Mouse (Mus musculus) heart, embryonic 12.5 days (tissue): ENCODE results near the gene Aktip. TPM values are rescaled to one million over a fixed set of nuclear protein-coding genes. Genes with fewer than 3 reads are reported as not detected.

ENCODE experiments used
- ATAC-seq: fragments of 200-750 bp; cut with Nextera tagmentation; 2 replicates; pipeline ENCODE4 v1.8.0; 2017; ENCODE audit warnings: moderate TSS enrichment, moderate library complexity; ENCODE audit not compliant: insufficient number of reproducible peaks, low FRiP score
- H3K27ac ChIP-seq: fragments of 300-500 bp; sonication (generic); 2 replicates; pipeline ENCODE4 v1.5.1; 2016; ENCODE audit warnings: mild to moderate bottlenecking, moderate library complexity; ENCODE audit not compliant: poor library complexity, severe bottlenecking
- H3K27me3 ChIP-seq: fragments of 300-500 bp; sonication (generic); replicated peaks from 2 replicates; pipeline ENCODE4 v1.6.1; 2016; ENCODE audit warnings: mild to moderate bottlenecking, moderate library complexity
- H3K36me3 ChIP-seq: fragments of 300-500 bp; sonication (generic); 2 replicates; pipeline ENCODE4 v1.6.1; 2016; ENCODE audit warnings: mild to moderate bottlenecking, moderate library complexity
- H3K4me1 ChIP-seq: fragments of 300-500 bp; sonication (generic); replicated peaks from 2 replicates; pipeline ENCODE4 v1.6.1; 2016; ENCODE audit warnings: mild to moderate bottlenecking
- H3K4me2 ChIP-seq: fragments of 300-500 bp; sonication (generic); 2 replicates; pipeline ENCODE4 v1.6.1; 2016; ENCODE audit warnings: mild to moderate bottlenecking, moderate library complexity
- H3K4me3 ChIP-seq: fragments of 300-500 bp; sonication (generic); 2 replicates; pipeline ENCODE4 v1.5.1; 2016; ENCODE audit warnings: mild to moderate bottlenecking
- H3K9ac ChIP-seq: fragments of 300-500 bp; sonication (generic); 2 replicates; pipeline ENCODE4 v1.6.1; 2016; ENCODE audit warnings: mild to moderate bottlenecking, moderate library complexity
- H3K9me3 ChIP-seq: fragments of 300-500 bp; sonication (generic); replicated peaks from 2 replicates; pipeline ENCODE4 v1.6.1; 2016; ENCODE audit warnings: mild to moderate bottlenecking, moderate library complexity
- WGBS: fragments of 180-500 bp; shearing (Covaris S2); methylation state at CpG from one replicate; pipeline ENCODE4 v1.1.7; 2016; 5-methylcytosine and 5-hydroxymethylcytosine counted together
- polyA plus RNA-seq: library from polyadenylated mRNA; unstranded; fragments of >200 nt; fragmentation: Nextera tagmentation; extraction: Ambion mirVana; gene quantifications from 2 replicates; pipeline ENCODE4 v1.2.1, GENCODE M21; 2016

The Aktip gene
- polyA plus RNA-seq, 1 experiment from 2014 or later: 42.0 TPM

GRCm38 (mm10) chr8:91132731-91133130, 67.0 kb downstream of the Aktip start:
- Histone ChIP-seq H3K9me3 (no peaks in the 10 kb centered on the region), H3K4me3 (peak overlapping the region; percentile 94; the same call in 1 of the 2 replicates), H3K4me1 (peaks cover 9% of the 10 kb centered on the region), H3K4me2 (peak overlapping the region; percentile 84), H3K9ac (peak overlapping the region; percentile 82; the same call in 1 of the 2 replicates), H3K36me3 (peaks cover 24% of the 10 kb centered on the region), H3K27ac (no peak overlapping the region), H3K27me3 (no peaks in the 10 kb centered on the region)
- no peak for ATAC-seq
- WGBS: 75% methylated on average over 4 of the region's 4 CpGs

- Histone ChIP-seq H3K4me3 (no peak overlapping the region), H3K36me3 (peaks cover 76% of the 10 kb centered on the region), H3K27me3 (no peaks in the 10 kb centered on the region), H3K4me1 (no peaks in the 10 kb centered on the region), H3K27ac (no peak overlapping the region), H3K4me2 (no peak overlapping the region), H3K9ac (no peak overlapping the region), H3K9me3 (no peaks in the 10 kb centered on the region)
- no peak for ATAC-seq
- WGBS: 88% methylated on average over 8 of the region's 8 CpGs
Observed at GRCm38 (mm10) chr8:91126786-91127185, 73.0 kb downstream of the Aktip start.

- H3K9me3 ChIP-seq: no peaks in the 10 kb centered on the region
- no peak overlapping the region for H3K9ac ChIP-seq
- ATAC-seq: no peak
- no peak overlapping the region for H3K4me2 ChIP-seq
- peaks cover 90% of the 10 kb centered on the region for H3K36me3 ChIP-seq
- no peaks in the 10 kb centered on the region for H3K27me3 ChIP-seq
- H3K4me1 ChIP-seq: no peaks in the 10 kb centered on the region
- WGBS: 90% methylated on average over 5 of the region's 5 CpGs
- H3K4me3 ChIP-seq: no peak overlapping the region
- H3K27ac ChIP-seq: no peak overlapping the region
Observed at GRCm38 (mm10) chr8:91124315-91124714, 75.5 kb downstream of the Aktip start.

- Histone ChIP-seq H3K27me3 (no peaks in the 10 kb centered on the region), H3K9ac (no peak overlapping the region), H3K36me3 (peaks cover 70% of the 10 kb centered on the region), H3K4me1 (0 out of 2 replicates have a peak, but pooled peaks cover 3% of the 10 kb centered on the region), H3K9me3 (no peaks in the 10 kb centered on the region), H3K4me2 (no peak overlapping the region), H3K4me3 (no peak overlapping the region), H3K27ac (no peak overlapping the region)
- WGBS: 72% methylated on average over 3 of the region's 3 CpGs
- no peak for ATAC-seq
Observed at GRCm38 (mm10) chr8:91118131-91118530, 81.6 kb downstream of the Aktip start.

GRCm38 (mm10) chr8:91117537-91117936, 82.2 kb downstream of the Aktip start:
- Histone ChIP-seq H3K4me1 (0 out of 2 replicates have a peak, but pooled peaks cover 3% of the 10 kb centered on the region), H3K9ac (no peak overlapping the region), H3K4me3 (no peak overlapping the region), H3K4me2 (no peak overlapping the region), H3K9me3 (no peaks in the 10 kb centered on the region), H3K36me3 (peaks cover 69% of the 10 kb centered on the region), H3K27ac (no peak overlapping the region), H3K27me3 (no peaks in the 10 kb centered on the region)
- no peak for ATAC-seq
- 85% methylated on average over 4 of the region's 4 CpGs for WGBS

- WGBS: 83% methylated on average over 11 of the region's 11 CpGs
- Histone ChIP-seq H3K9ac (no peak overlapping the region), H3K4me3 (no peak overlapping the region), H3K36me3 (peaks cover 54% of the 10 kb centered on the region), H3K27me3 (no peaks in the 10 kb centered on the region), H3K4me1 (0 out of 2 replicates have a peak, but pooled peaks cover 3% of the 10 kb centered on the region), H3K27ac (no peak overlapping the region), H3K4me2 (no peak overlapping the region), H3K9me3 (no peaks in the 10 kb centered on the region)
- no peak for ATAC-seq
Observed at GRCm38 (mm10) chr8:91114910-91115309, 84.9 kb downstream of the Aktip start.

GRCm38 (mm10) chr8:91114428-91114827, 85.3 kb downstream of the Aktip start:
- ATAC-seq: peak; percentile 18; the same call in 1 of the 2 replicates
- no peak overlapping the region for H3K4me2 ChIP-seq
- 88% methylated on average over 5 of the region's 5 CpGs for WGBS
- peaks cover 51% of the 10 kb centered on the region for H3K36me3 ChIP-seq
- H3K9ac ChIP-seq: no peak overlapping the region
- no peak overlapping the region for H3K4me3 ChIP-seq
- H3K4me1 ChIP-seq: 0 out of 2 replicates have a peak, but pooled peaks cover 3% of the 10 kb centered on the region
- H3K9me3 ChIP-seq: no peaks in the 10 kb centered on the region
- H3K27ac ChIP-seq: no peak overlapping the region
- H3K27me3 ChIP-seq: no peaks in the 10 kb centered on the region

GRCm38 (mm10) chr8:91111868-91112477, 87.8 kb downstream of the Aktip start:
- Histone ChIP-seq H3K27me3 (no peaks in the 10 kb centered on the region), H3K4me3 (no peak overlapping the region), H3K4me1 (no peaks in the 10 kb centered on the region), H3K9me3 (no peaks in the 10 kb centered on the region), H3K9ac (no peak overlapping the region), H3K4me2 (no peak overlapping the region), H3K27ac (no peak overlapping the region), H3K36me3 (peaks cover 47% of the 10 kb centered on the region)
- WGBS: 77% methylated on average over 5 of the region's 5 CpGs
- ATAC-seq: no peak

- ATAC-seq: no peak
- H3K27ac ChIP-seq: no peak overlapping the region
- H3K36me3 ChIP-seq: peaks cover 37% of the 10 kb centered on the region
- H3K27me3 ChIP-seq: no peaks in the 10 kb centered on the region
- H3K4me3 ChIP-seq: no peak overlapping the region
- no peak overlapping the region for H3K4me2 ChIP-seq
- no peaks in the 10 kb centered on the region for H3K4me1 ChIP-seq
- H3K9me3 ChIP-seq: no peaks in the 10 kb centered on the region
- 85% methylated on average over 12 of the region's 12 CpGs for WGBS
- H3K9ac ChIP-seq: no peak overlapping the region
Observed at GRCm38 (mm10) chr8:91106271-91106670, 93.5 kb downstream of the Aktip start.

GRCm38 (mm10) chr8:91098106-91098505, 101.7 kb downstream of the Aktip start:
- Histone ChIP-seq H3K4me1 (peaks cover 4% of the 10 kb centered on the region), H3K4me3 (no peak overlapping the region), H3K4me2 (no peak overlapping the region), H3K9ac (no peak overlapping the region), H3K36me3 (peaks cover 48% of the 10 kb centered on the region), H3K9me3 (no peaks in the 10 kb centered on the region), H3K27ac (no peak overlapping the region), H3K27me3 (no peaks in the 10 kb centered on the region)
- 58% methylated on average over 6 of the region's 6 CpGs for WGBS
- ATAC-seq: no peak

GRCm38 (mm10) chr8:91094135-91094534, 105.6 kb downstream of the Aktip start:
- Histone ChIP-seq H3K27me3 (no peaks in the 10 kb centered on the region), H3K9ac (no peak overlapping the region), H3K9me3 (no peaks in the 10 kb centered on the region), H3K4me1 (peaks cover 4% of the 10 kb centered on the region), H3K4me3 (no peak overlapping the region), H3K4me2 (no peak overlapping the region), H3K36me3 (peaks cover 53% of the 10 kb centered on the region), H3K27ac (no peak overlapping the region)
- ATAC-seq: no peak
- WGBS: 84% methylated on average over 5 of the region's 5 CpGs

- Histone ChIP-seq H3K9me3 (no peaks in the 10 kb centered on the region), H3K4me1 (no peaks in the 10 kb centered on the region), H3K27ac (no peak overlapping the region), H3K36me3 (peaks cover 58% of the 10 kb centered on the region), H3K27me3 (no peaks in the 10 kb centered on the region), H3K4me3 (no peak overlapping the region), H3K9ac (no peak overlapping the region), H3K4me2 (no peak overlapping the region)
- 91% methylated on average over 2 of the region's 2 CpGs for WGBS
- no peak for ATAC-seq
Observed at GRCm38 (mm10) chr8:91089601-91090000, 110.2 kb downstream of the Aktip start.
